Mouse (Mus musculus): ENCODE data around the gene Cdrt4. TPM values are rescaled to one million over a fixed set of nuclear protein-coding genes. Genes with fewer than 3 reads are reported as not detected.
A peak's percentile ranks its signal among the peaks of the same experiment; 100 is the strongest.

The Cdrt4 gene
- total and polyA plus RNA-seq, 2 experiments from 2014 or later: 0.35 TPM; not detected in 1

DNA sequence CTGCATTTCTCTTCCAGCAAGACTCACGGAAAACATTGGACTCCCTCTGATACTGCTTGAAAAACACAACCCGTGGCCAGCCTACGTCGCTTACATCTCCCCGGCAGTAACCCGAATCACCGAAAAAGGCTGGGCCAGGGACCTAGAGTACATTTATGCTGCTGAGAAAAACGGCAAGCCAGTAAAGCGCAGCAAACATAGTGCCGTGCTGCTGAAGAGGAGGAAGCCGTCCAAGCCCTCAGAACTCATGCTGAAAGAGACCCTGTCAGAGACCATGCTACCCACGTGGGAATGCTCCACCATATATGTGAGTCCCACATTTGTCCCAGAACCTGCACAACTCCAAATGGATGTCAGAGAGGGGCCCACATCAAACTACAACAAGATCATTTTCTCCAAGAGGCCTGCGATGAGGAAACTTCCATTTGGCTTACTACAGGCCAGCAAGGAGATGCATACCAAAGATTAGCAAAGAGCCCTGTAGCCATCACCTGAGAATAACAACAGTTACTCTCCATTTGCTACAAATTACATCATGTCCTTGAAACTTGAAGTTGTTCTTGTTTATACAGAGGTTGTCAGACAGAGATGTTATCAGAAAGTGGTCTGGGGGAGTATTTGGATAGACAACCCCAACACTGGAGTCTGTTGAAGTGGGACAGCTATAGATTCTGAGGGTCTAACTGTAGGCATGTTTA is 41.7 kb downstream of the Cdrt4 start:
- no peak for TF ChIP-seq CTCF (IDR thresholded peaks at IDR 0.05; ENCODE audit: low read depth)
- DNase-seq (ENCODE audit: low spot score) (no peak), ATAC-seq (no peak)
- Histone ChIP-seq H3K27me3 (ENCODE audit: insufficient read depth, low read length) (no peaks in the 10 kb centered on the region), H3K9me3 (ENCODE audit: low read length) (no peaks in the 10 kb centered on the region), H3K4me3 (ENCODE audit: low read length) (no peak overlapping the region), H3K4me1 (ENCODE audit: insufficient read depth, low read length) (peaks cover 3% of the 10 kb centered on the region; the same call in 1 of the 2 replicates), H3K27ac (no peak overlapping the region), H3K4me2 (ENCODE audit: low read depth, low read length) (no peak overlapping the region), H3K9ac (replicated peaks; ENCODE audit: low read length) (no peak overlapping the region), H3K36me3 (ENCODE audit: insufficient read depth, low read length) (no peaks in the 10 kb centered on the region)
- WGBS: 91% methylated on average over 13 of the region's 13 CpGs

DNA sequence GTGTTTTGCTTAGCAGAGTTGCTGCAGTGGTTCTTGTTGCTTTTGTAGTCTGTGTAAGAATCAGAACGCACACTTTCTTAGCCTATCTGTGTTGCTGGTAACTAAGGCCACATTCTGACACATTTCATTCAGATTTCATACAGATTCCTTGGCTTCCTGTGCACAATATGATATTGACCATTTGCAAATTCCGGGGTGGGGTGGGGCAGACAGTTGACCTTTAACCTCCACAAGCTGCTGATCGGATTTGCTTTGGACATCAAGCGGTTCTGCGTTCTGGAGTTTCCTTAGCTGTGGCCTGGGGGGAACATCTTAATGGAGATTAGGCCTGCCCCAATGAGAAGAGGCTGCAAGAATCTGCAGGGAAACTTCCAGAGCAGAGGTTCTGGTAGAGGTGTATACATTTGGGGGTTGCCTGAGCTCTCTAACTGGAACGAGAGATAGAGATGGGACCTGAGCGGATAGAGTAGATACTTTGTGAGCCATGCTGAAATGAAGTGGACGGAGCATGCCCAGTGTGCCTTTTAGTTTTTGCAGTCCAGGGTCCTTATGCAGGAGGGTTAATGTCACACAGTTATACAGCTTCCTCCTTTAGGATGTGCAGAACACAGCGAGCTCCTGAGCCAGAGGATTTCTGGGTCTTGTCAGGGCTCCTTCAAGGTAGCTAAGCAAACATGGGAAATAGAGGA is 44.2 kb downstream of the Cdrt4 start:
- Histone ChIP-seq H3K9me3 (ENCODE audit: low read length) (no peaks in the 10 kb centered on the region), H3K4me2 (ENCODE audit: low read depth, low read length) (no peak overlapping the region), H3K4me1 (ENCODE audit: insufficient read depth, low read length) (peaks cover 7% of the 10 kb centered on the region; the same call in 1 of the 2 replicates), H3K4me3 (ENCODE audit: low read length) (no peak overlapping the region), H3K27me3 (ENCODE audit: insufficient read depth, low read length) (no peaks in the 10 kb centered on the region), H3K9ac (replicated peaks; ENCODE audit: low read length) (no peak overlapping the region), H3K36me3 (ENCODE audit: insufficient read depth, low read length) (no peaks in the 10 kb centered on the region), H3K27ac (no peak overlapping the region)
- TF ChIP-seq CTCF (IDR thresholded peaks at IDR 0.05; ENCODE audit: low read depth): no peak
- DNase-seq (ENCODE audit: low spot score) (no peak), ATAC-seq (no peak)
- 92% methylated on average over 9 of the region's 9 CpGs for WGBS

DNA sequence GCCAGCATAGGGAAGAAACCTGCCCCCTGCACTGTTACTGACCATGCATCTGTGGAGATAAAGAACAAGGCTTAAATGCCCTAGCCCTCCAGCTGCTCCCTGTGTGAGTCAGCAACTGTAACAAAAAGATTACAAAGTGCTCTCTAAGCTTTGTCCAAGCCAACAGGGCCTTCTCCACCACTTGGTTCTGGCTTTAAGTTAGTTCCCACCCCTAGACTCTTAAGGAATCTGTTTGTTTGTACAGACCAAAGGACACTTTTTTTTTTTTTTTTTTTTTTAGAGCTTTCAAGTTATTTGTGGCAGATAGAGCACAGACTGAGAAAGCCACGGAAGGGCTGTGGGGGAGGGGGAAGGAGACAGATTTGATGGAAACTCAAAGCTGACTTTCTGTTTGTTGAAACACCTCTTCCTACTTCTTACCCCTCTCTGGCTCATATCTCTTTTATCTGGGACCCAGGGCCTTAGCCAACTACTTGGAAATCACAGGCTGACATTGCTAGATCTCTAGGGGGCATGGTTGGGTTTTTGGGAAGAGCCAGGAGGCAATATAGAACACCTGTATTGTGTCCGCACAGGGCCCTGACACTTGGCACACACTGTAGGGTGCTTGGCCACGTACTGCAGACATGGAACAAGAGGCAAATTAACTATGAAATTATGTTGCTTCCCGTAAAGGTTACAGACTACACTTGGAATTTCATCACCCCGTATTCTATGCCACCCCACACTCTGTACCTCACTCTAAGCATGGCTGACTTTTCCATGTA is 44.9 kb downstream of the Cdrt4 start:
- no peaks in the 10 kb centered on the region for H3K36me3 ChIP-seq (ENCODE audit: insufficient read depth, low read length)
- H3K9ac ChIP-seq (replicated peaks; ENCODE audit: low read length): no peak overlapping the region
- H3K4me1 ChIP-seq (ENCODE audit: insufficient read depth, low read length): peaks cover 7% of the 10 kb centered on the region; the same call in 1 of the 2 replicates
- ATAC-seq (no peak), DNase-seq (ENCODE audit: low spot score) (no peak)
- H3K9me3 ChIP-seq (ENCODE audit: low read length): no peaks in the 10 kb centered on the region
- WGBS: 70% methylated on average over 5 of the region's 5 CpGs
- H3K4me3 ChIP-seq (ENCODE audit: low read length): no peak overlapping the region
- no peaks in the 10 kb centered on the region for H3K27me3 ChIP-seq (ENCODE audit: insufficient read depth, low read length)
- H3K4me2 ChIP-seq (ENCODE audit: low read depth, low read length): no peak overlapping the region
- no peak overlapping the region for H3K27ac ChIP-seq
- TF ChIP-seq CTCF (IDR thresholded peaks at IDR 0.05; ENCODE audit: low read depth): no peak

DNA sequence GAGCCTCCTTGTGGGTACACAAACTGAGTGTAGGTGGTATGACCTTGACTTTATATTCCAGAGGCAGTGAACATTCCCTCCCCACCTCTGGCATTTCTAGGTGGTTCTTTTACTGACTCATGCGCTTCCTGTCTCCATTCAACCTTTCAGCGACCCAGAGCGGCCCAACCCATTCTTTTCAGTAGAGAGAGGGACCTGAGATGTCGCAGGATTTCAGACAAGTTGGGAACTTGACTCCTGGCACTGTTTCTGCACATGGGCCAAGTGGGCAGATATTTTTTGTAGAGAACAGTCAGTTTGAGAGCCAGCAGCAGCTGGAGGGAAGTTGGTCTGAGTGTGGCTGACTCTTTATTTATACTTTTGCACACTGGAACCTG is 45.5 kb downstream of the Cdrt4 start:
- H3K4me2 ChIP-seq (ENCODE audit: low read depth, low read length): no peak overlapping the region
- ATAC-seq (no peak), DNase-seq (ENCODE audit: low spot score) (no peak)
- no peak overlapping the region for H3K4me3 ChIP-seq (ENCODE audit: low read length)
- no peaks in the 10 kb centered on the region for H3K9me3 ChIP-seq (ENCODE audit: low read length)
- 75% methylated on average over 4 of the region's 4 CpGs for WGBS
- peaks cover 7% of the 10 kb centered on the region; the same call in 1 of the 2 replicates for H3K4me1 ChIP-seq (ENCODE audit: insufficient read depth, low read length)
- H3K9ac ChIP-seq (replicated peaks; ENCODE audit: low read length): no peak overlapping the region
- no peak overlapping the region for H3K27ac ChIP-seq
- H3K27me3 ChIP-seq (ENCODE audit: insufficient read depth, low read length): no peaks in the 10 kb centered on the region
- no peak for TF ChIP-seq CTCF (IDR thresholded peaks at IDR 0.05; ENCODE audit: low read depth)
- H3K36me3 ChIP-seq (ENCODE audit: insufficient read depth, low read length): no peaks in the 10 kb centered on the region

DNA sequence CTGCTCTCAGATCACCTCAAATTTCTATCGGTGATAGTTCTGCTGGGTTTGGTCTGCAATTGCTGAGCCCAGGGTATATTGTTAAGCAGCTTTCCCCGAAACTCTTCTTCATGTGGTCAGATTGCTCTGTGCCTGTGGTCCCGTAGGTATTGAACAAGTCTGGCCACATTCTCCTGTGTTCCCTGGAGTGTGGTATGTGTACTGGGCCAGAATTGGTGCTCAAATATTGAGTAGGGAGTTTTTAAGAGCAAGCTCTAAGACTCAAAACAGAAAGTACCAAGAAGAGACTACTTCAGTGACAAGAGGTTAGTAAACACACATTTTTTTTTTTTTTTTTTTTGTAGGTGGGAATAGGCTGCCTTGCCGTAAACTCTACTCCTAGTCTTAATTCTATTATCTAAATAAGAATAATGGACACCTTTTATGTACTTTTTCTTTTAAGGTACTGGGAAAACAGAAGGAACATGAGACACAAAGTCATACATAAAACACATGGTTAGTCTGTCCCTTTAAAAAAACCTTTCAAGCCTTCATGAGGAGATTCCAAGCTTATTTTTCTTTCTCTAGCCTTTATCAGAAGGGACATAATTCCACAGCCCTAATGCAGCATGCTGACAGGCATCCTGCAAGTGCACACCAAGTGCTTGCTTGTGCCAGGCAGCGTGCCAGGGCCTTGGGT is 46.2 kb downstream of the Cdrt4 start:
- WGBS: 74% methylated on average over 5 of the region's 5 CpGs
- H3K27ac ChIP-seq: peak overlapping the region; percentile 74

DNA sequence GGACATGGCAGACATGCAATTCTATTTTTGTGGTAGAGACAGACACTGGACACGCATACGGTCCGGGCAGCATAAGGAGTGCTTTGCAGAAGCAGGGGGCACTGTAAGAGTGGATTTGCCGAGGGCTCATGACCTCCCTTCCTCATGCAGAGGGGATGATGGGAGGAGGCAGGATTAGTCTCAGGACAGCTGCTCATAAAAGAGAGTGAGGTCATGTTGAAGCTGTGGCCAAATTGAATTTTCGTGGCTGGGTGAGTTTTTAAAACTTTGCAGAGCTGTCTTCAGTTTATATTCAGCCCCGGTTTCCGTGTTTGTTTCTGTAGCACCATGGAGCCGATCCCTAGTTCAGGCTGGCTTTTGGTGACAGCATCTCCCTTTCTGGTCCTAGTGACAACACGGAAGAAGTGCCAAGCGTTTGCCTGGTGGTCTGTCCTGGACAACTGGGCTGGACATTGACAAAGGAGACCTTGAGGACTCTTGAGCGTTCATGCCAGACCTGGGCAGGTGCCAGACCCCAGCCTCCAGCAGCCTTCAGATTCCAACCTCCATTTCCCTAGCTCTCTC is 46.8 kb downstream of the Cdrt4 start:
- H3K4me2 ChIP-seq (ENCODE audit: low read depth, low read length): 0 out of 2 replicates have a peak overlapping the region, but pooled peaks have one; percentile 6
- H3K9ac ChIP-seq (replicated peaks; ENCODE audit: low read length): no peak overlapping the region
- ATAC-seq: peak; percentile 94
- peak; percentile 75 for DNase-seq (ENCODE audit: low spot score)
- H3K27ac ChIP-seq: peak overlapping the region; percentile 74
- no peaks in the 10 kb centered on the region for H3K9me3 ChIP-seq (ENCODE audit: low read length)
- no peak overlapping the region for H3K4me3 ChIP-seq (ENCODE audit: low read length)
- H3K27me3 ChIP-seq (ENCODE audit: insufficient read depth, low read length): no peaks in the 10 kb centered on the region
- H3K4me1 ChIP-seq (ENCODE audit: insufficient read depth, low read length): peaks cover 7% of the 10 kb centered on the region; the same call in 1 of the 2 replicates
- TF ChIP-seq CTCF (IDR thresholded peaks at IDR 0.05; ENCODE audit: low read depth): 0 out of 2 replicates have a peak, but pooled peaks have one; percentile 5
- WGBS: 27% methylated on average over 11 of the region's 11 CpGs
- H3K36me3 ChIP-seq (ENCODE audit: insufficient read depth, low read length): no peaks in the 10 kb centered on the region

More for the DNA sequence above, 46.2 kb downstream of the Cdrt4 start:
- Histone ChIP-seq H3K4me3 (ENCODE audit: low read length) (no peak overlapping the region), H3K4me2 (ENCODE audit: low read depth, low read length) (0 out of 2 replicates have a peak overlapping the region, but pooled peaks have one; percentile 6), H3K4me1 (ENCODE audit: insufficient read depth, low read length) (peaks cover 7% of the 10 kb centered on the region; the same call in 1 of the 2 replicates), H3K27me3 (ENCODE audit: insufficient read depth, low read length) (no peaks in the 10 kb centered on the region), H3K36me3 (ENCODE audit: insufficient read depth, low read length) (no peaks in the 10 kb centered on the region), H3K9ac (replicated peaks; ENCODE audit: low read length) (no peak overlapping the region), H3K9me3 (ENCODE audit: low read length) (no peaks in the 10 kb centered on the region)
- TF ChIP-seq CTCF (IDR thresholded peaks at IDR 0.05; ENCODE audit: low read depth): no peak
- ATAC-seq (no peak), DNase-seq (ENCODE audit: low spot score) (no peak)
